13 mouse cellular contexts compared by ENCODE assay signal in the genomic region with DNA sequence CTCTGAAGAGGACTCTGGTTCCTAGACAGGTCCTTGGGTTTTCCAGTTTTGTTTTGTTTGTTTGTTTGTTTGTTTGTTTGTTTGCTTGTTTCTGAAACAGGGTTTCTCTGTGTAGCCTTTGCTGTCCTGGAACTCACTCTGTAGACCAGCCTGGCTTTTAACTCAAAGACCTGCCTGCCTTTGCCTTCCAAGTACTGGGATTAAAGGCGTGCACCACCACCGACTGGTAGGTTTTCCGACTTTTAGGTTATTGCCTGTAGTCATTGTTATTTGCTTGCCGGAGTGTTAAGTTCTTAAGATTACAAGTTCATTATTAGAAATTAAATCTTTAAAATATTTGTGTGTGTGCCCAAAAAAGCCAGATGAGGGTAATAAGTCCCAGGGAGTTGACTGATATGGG. TPM values are rescaled to one million over a fixed set of nuclear protein-coding genes. Genes with fewer than 3 reads are reported as not detected.
DNase-seq lines count a peak whose midpoint lies in the region; ATAC-seq lines count a peak whose summit lies in the region.
"Had no signal": no experiment of that assay in that cellular context is flagged by ENCODE, and none has a peak within 500 bp of the region (broad histone marks: within the 10 kb centered on the region; RNA-seq: fewer than 3 reads in every experiment).

No protein-coding gene starts in this region.

- no peak for DNase-seq in kidney, postnatal 36 days
- DNase-seq in urinary bladder, postnatal 4 days (ENCODE audit: low spot score in 2 of 2) = no peak
- DNase-seq in adrenal gland, postnatal 14 days = no peak
- no peak for DNase-seq in MN1 (ENCODE audit: low spot score)
- DNase-seq: adrenal gland, adult 2 months; cerebellum, postnatal 14 days; lung, postnatal 14 days had no signal

- 78% methylated on average over 4 of the region's 4 CpGs for WGBS in kidney, embryonic 15.5 days
- WGBS in forebrain, embryonic 12.5 days = 64% methylated on average over 4 of the region's 4 CpGs
- WGBS in hindbrain, embryonic 16.5 days = 66% methylated on average over 4 of the region's 4 CpGs
- WGBS in midbrain, embryonic 15.5 days = 58% methylated on average over 4 of the region's 4 CpGs

- H3K9ac ChIP-seq in kidney, embryonic 15.5 days = no peak overlapping the region
- no peak overlapping the region for H3K9ac ChIP-seq in forebrain, embryonic 12.5 days
- H3K9ac ChIP-seq in hindbrain, embryonic 16.5 days (ENCODE audit: low read depth, low read length) = no peak overlapping the region
- no peak overlapping the region for H3K9ac ChIP-seq in midbrain, embryonic 15.5 days

- no peaks in the 10 kb centered on the region for H3K36me3 ChIP-seq in kidney, embryonic 15.5 days
- no peaks in the 10 kb centered on the region for H3K36me3 ChIP-seq in forebrain, embryonic 12.5 days (replicated peaks)
- no peaks in the 10 kb centered on the region for H3K36me3 ChIP-seq in hindbrain, embryonic 16.5 days (ENCODE audit: control insufficient read depth, insufficient read depth, low read length)
- H3K36me3 ChIP-seq in midbrain, embryonic 15.5 days (replicated peaks) = no peaks in the 10 kb centered on the region

- no peak overlapping the region for H3K27ac ChIP-seq in kidney, embryonic 15.5 days
- no peak overlapping the region for H3K27ac ChIP-seq in forebrain, embryonic 12.5 days
- H3K27ac ChIP-seq in hindbrain, embryonic 16.5 days (ENCODE audit: low read depth, low read length) = no peak overlapping the region
- no peak overlapping the region for H3K27ac ChIP-seq in midbrain, embryonic 15.5 days

- H3K4me2 ChIP-seq in kidney, embryonic 15.5 days = peak overlapping the region; percentile 97
- peak overlapping the region; percentile 91 for H3K4me2 ChIP-seq in forebrain, embryonic 12.5 days
- H3K4me2 ChIP-seq in hindbrain, embryonic 16.5 days (ENCODE audit: low read length) = peak overlapping the region; percentile 99
- H3K4me2 ChIP-seq in midbrain, embryonic 15.5 days = peak overlapping the region; percentile 98

- peaks cover 57% of the 10 kb centered on the region for H3K27me3 ChIP-seq in kidney, embryonic 15.5 days
- H3K27me3 ChIP-seq in forebrain, embryonic 12.5 days = peaks cover 36% of the 10 kb centered on the region
- H3K27me3 ChIP-seq in hindbrain, embryonic 16.5 days (replicated peaks; ENCODE audit: control insufficient read depth, insufficient read depth, low read length) = peaks cover 2% of the 10 kb centered on the region
- H3K27me3 ChIP-seq in midbrain, embryonic 15.5 days (replicated peaks) = no peaks in the 10 kb centered on the region; the same call in 1 of the 2 replicates

- ATAC-seq in kidney, embryonic 15.5 days (replicated peaks; ENCODE audit: low FRiP score) = no peak
- no peak for ATAC-seq in forebrain, embryonic 12.5 days (ENCODE audit: low FRiP score)
- no peak for ATAC-seq in hindbrain, embryonic 16.5 days
- ATAC-seq in midbrain, embryonic 15.5 days (replicated peaks) = no peak
- ATAC-seq: CD4-positive, CD25-positive, alpha-beta regulatory T cell, adult 4 months had no signal

- H3K9me3 ChIP-seq in kidney, embryonic 15.5 days (replicated peaks) = no peaks in the 10 kb centered on the region
- H3K9me3 ChIP-seq in forebrain, embryonic 12.5 days = no peaks in the 10 kb centered on the region
- H3K9me3 ChIP-seq in hindbrain, embryonic 16.5 days (ENCODE audit: control insufficient read depth, low read length) = no peaks in the 10 kb centered on the region
- no peaks in the 10 kb centered on the region for H3K9me3 ChIP-seq in midbrain, embryonic 15.5 days

- peaks cover 12% of the 10 kb centered on the region; the same call in 1 of the 2 replicates for H3K4me1 ChIP-seq in kidney, embryonic 15.5 days
- peaks cover 7% of the 10 kb centered on the region; the same call in 1 of the 2 replicates for H3K4me1 ChIP-seq in forebrain, embryonic 12.5 days
- peaks cover 3% of the 10 kb centered on the region; the same call in 1 of the 2 replicates for H3K4me1 ChIP-seq in hindbrain, embryonic 16.5 days (ENCODE audit: control insufficient read depth, insufficient read depth, low read depth, low read length)
- peaks cover 12% of the 10 kb centered on the region; the same call in 1 of the 2 replicates for H3K4me1 ChIP-seq in midbrain, embryonic 15.5 days

- peak overlapping the region; percentile 55; the same call in 1 of the 2 replicates for H3K4me3 ChIP-seq in kidney, embryonic 15.5 days (replicated peaks)
- H3K4me3 ChIP-seq in forebrain, embryonic 12.5 days (replicated peaks) = no peak overlapping the region; the same call in 1 of the 2 replicates
- H3K4me3 ChIP-seq in hindbrain, embryonic 16.5 days (ENCODE audit: low read length) = no peak overlapping the region
- peak overlapping the region; percentile 77; the same call in 1 of the 2 replicates for H3K4me3 ChIP-seq in midbrain, embryonic 15.5 days

RNA-seq across cellular contexts. Expression of a gene that starts 1.0 kb away (rescaled TPM):
- polyA plus RNA-seq in kidney, embryonic 15.5 days (2015; fragmentation: Nextera tagmentation; extraction: Ambion mirVana) = 1.2 and 3.1 TPM in 2 replicates
- 2.6 and 3.4 TPM in 2 replicates for polyA plus RNA-seq in forebrain, embryonic 12.5 days (2016; fragmentation: Nextera tagmentation; extraction: Ambion mirVana)
- 1.8 and 2.2 TPM in 2 replicates for polyA plus RNA-seq in hindbrain, embryonic 16.5 days (2015; fragmentation: Nextera tagmentation; extraction: Ambion mirVana)
- 1.3 and 2.9 TPM in 2 replicates for polyA plus RNA-seq in midbrain, embryonic 15.5 days (2015; fragmentation: Nextera tagmentation; extraction: Ambion mirVana)
- 3.4 and 5.0 TPM in 2 replicates for total RNA-seq in adrenal gland, postnatal 14 days (2021)
- total RNA-seq: hematopoietic stem cell, adult 5-6 weeks had no signal

Comparison
In these comparisons a context has a peak if more than half of its experiments do, and no peak if none do; other contexts are left out.
1. H3K4me3 ChIP-seq: peak in kidney, embryonic 15.5 days (single experiment) and midbrain, embryonic 15.5 days (single experiment); none in forebrain, embryonic 12.5 days (single experiment) and hindbrain, embryonic 16.5 days (single experiment).
2. Peak in every context shown above with its lines, with median percentiles within 50 percentile points of each other: H3K4me2 ChIP-seq.